Mouse (Mus musculus) midbrain, embryonic 15.5 days (tissue): Measurements from ENCODE around the gene Klhl32. TPM values are rescaled to one million over a fixed set of nuclear protein-coding genes. Genes with fewer than 3 reads are reported as not detected.
"Not testable (repeated sequence)": the region's sequence is repeated elsewhere in the genome, so short reads cannot be mapped to it uniquely, and the experiment has no call there.

ENCODE experiments used
- ATAC-seq: fragments of 200-750 bp; cut with Nextera tagmentation; replicated peaks from 2 replicates; pipeline ENCODE4 v1.8.0; 2017; ENCODE audit warnings: moderate TSS enrichment
- H3K27ac ChIP-seq: fragments of 300-500 bp; sonication (generic); 2 replicates; pipeline ENCODE4 v1.5.1; 2015; ENCODE audit warnings: mild to moderate bottlenecking, inconsistent platforms
- H3K27me3 ChIP-seq: fragments of 300-500 bp; sonication (generic); replicated peaks from 2 replicates; pipeline ENCODE4 v1.6.1; 2015; ENCODE audit warnings: inconsistent platforms
- H3K36me3 ChIP-seq: fragments of 300-500 bp; sonication (generic); replicated peaks from 2 replicates; pipeline ENCODE4 v1.6.1; 2015; ENCODE audit warnings: inconsistent platforms
- H3K4me1 ChIP-seq: fragments of 300-500 bp; sonication (generic); 2 replicates; pipeline ENCODE4 v1.6.1; 2015; ENCODE audit warnings: inconsistent platforms
- H3K4me2 ChIP-seq: fragments of 300-500 bp; sonication (generic); 2 replicates; pipeline ENCODE4 v1.6.1; 2015; ENCODE audit warnings: inconsistent platforms, mild to moderate bottlenecking, moderate library complexity
- H3K4me3 ChIP-seq: fragments of 300-500 bp; sonication (generic); 2 replicates; pipeline ENCODE4 v1.5.1; 2015; ENCODE audit warnings: mild to moderate bottlenecking, inconsistent platforms
- H3K9ac ChIP-seq: fragments of 300-500 bp; sonication (generic); 2 replicates; pipeline ENCODE4 v1.6.1; 2015; ENCODE audit warnings: mild to moderate bottlenecking, inconsistent platforms
- H3K9me3 ChIP-seq: fragments of 300-500 bp; sonication (generic); 2 replicates; pipeline ENCODE4 v1.6.1; 2016; ENCODE audit warnings: inconsistent platforms
- WGBS: fragments of 180-500 bp; shearing (Covaris S2); methylation state at CpG from one replicate; pipeline ENCODE4 v1.1.7; 2015; ENCODE audit warnings: mixed read lengths; 5-methylcytosine and 5-hydroxymethylcytosine counted together
- polyA plus RNA-seq: library from polyadenylated mRNA; unstranded; fragments of >200 nt; fragmentation: Nextera tagmentation; extraction: Ambion mirVana; gene quantifications from 2 replicates; pipeline ENCODE4 v1.2.1, GENCODE M21; 2015

The Klhl32 gene
- polyA plus RNA-seq, 1 experiment from 2014 or later = 32.6 TPM

DNA sequence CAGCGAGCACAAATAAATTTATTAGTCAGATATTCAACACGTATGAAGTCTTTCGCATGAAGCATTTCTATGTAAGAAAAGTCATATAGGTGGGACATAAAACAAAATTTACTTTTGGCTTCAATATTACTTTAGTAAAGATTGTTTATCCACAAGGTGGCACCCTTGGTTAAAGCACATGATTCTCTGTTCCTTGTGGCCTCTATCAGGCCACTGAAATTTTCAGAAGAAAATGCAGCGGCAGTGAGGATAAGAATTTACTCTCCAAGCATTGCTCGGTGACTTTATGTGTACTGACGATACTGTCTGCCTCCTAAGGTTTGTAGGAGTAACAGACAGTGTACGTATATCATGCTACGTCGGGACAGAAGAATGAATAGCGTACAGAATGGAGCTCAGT is 136.6 kb downstream of the Klhl32 start:
- no peaks in the 10 kb centered on the region for H3K9me3 ChIP-seq
- H3K9ac ChIP-seq = no peak overlapping the region
- no peak overlapping the region for H3K27ac ChIP-seq
- 0 out of 2 replicates have a peak, but pooled peaks cover 5% of the 10 kb centered on the region for H3K4me1 ChIP-seq
- no peaks in the 10 kb centered on the region for H3K27me3 ChIP-seq
- no peak overlapping the region for H3K4me3 ChIP-seq
- no peak overlapping the region for H3K4me2 ChIP-seq
- WGBS = 63% methylated on average over 10 of the region's 10 CpGs
- H3K36me3 ChIP-seq = no peaks in the 10 kb centered on the region
- peak; percentile 74 for ATAC-seq

DNA sequence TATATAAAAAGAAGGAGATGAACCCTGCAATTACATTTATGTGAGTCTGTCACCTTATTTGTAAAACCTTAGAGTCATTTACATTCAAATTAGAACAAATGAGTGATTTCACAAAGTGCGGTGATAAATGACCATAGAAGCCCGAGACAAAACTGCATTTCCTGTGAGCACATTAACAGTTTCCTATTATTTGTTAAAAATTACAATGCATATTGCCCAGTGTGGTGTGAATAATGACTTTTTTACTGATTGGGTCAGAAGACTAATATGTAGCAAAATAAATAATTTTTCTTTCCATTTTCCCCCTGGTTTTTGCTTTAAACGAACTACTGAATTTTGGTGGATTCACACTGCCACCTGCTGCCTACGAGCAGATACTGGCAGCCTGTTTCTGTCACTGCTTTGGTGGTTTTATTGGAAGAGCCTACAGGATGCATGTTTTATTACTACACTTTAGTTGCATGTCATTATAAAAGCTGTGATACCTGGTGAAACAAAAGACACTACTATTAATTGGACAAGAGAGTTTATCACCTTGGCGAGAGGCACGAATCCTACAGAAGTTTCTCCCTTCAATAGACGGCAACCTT is 152.3 kb downstream of the Klhl32 start:
- 65% methylated on average over 7 of the region's 7 CpGs for WGBS
- H3K4me2 ChIP-seq = no peak overlapping the region

DNA sequence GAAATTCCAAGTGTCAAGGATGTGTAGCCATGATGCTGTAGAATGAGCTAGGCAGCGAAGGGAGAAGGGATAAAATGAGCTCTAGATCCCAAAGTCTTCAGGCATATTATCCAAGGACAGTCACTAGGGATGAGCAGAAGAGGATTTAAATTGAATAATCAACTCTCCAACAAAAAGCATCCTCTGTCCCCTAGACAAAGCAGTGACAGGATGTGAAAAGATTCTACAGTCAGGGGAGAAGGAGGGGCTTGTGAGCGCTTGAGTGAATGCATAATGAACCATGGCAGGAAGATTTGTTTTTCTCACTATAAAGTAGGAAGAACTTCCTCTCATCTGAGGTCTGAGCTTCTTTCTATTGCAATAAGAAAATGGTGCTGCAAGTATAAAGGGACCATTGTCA is 170.8 kb downstream of the Klhl32 start:
- ATAC-seq = 0 out of 2 replicates have a peak, but pooled peaks have one; percentile 30
- Histone ChIP-seq H3K9me3 (no peaks in the 10 kb centered on the region), H3K36me3 (no peaks in the 10 kb centered on the region), H3K4me1 (0 out of 2 replicates have a peak, but pooled peaks cover 5% of the 10 kb centered on the region), H3K9ac (no peak overlapping the region), H3K4me2 (no peak overlapping the region), H3K4me3 (no peak overlapping the region), H3K27me3 (no peaks in the 10 kb centered on the region), H3K27ac (no peak overlapping the region)
- WGBS = 27% methylated on average over 2 of the region's 2 CpGs

More for the DNA sequence above, 152.3 kb downstream of the Klhl32 start:
- Histone ChIP-seq H3K4me3 (no peak overlapping the region), H3K36me3 (no peaks in the 10 kb centered on the region), H3K27ac (no peak overlapping the region), H3K27me3 (no peaks in the 10 kb centered on the region), H3K9ac (no peak overlapping the region), H3K9me3 (no peaks in the 10 kb centered on the region), H3K4me1 (0 out of 2 replicates have a peak, but pooled peaks cover 4% of the 10 kb centered on the region)
- ATAC-seq = peak; percentile 80

DNA sequence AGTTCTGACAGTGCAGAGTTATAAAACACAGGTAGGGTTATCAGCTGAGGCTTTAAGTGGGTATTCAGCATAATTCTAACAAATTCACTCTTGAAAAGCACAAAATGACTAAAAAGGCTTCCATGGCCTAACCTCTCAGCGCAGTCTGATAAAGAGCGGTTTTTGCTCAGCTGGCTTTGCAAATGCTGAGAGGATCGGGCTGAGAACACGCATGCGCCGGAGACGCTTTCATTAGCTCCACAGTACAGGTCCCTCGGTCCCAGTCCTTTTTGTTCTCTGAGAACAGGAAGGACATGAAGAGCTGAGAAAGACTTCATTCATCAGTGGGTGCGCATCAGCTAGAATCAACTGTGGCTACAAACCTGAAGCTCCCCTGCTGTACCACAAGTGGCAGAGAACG is 180.9 kb downstream of the Klhl32 start:
- Histone ChIP-seq H3K4me1 (peaks cover 14% of the 10 kb centered on the region), H3K4me3 (no peak overlapping the region), H3K36me3 (no peaks in the 10 kb centered on the region), H3K27me3 (no peaks in the 10 kb centered on the region), H3K9ac (no peak overlapping the region), H3K4me2 (peak overlapping the region; percentile 26), H3K27ac (peak overlapping the region; percentile 35), H3K9me3 (no peaks in the 10 kb centered on the region)
- peak; percentile 78; the same call in 1 of the 2 replicates for ATAC-seq
- WGBS = 70% methylated on average over 10 of the region's 10 CpGs

DNA sequence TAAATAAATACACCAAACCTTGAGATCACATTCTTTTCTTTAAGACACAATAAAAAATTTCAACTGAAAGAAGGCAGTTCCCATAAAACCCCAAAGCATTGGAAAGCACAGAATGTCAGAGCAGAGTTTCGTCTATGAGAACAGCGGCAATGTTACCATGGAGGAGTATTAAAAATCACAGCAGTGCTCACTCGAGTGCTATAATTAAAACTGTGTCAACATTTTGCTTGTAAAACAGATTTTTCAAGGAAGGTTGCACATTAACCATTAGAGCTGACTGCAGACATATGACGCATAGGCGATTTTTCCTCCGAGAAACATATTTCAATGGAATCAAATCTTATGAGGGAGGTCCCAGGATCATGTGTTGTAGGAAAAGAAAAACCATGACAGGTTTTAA is 191.7 kb downstream of the Klhl32 start:
- Histone ChIP-seq H3K4me2 (no peak overlapping the region), H3K27ac (no peak overlapping the region), H3K36me3 (no peaks in the 10 kb centered on the region), H3K4me3 (no peak overlapping the region), H3K9me3 (no peaks in the 10 kb centered on the region), H3K9ac (no peak overlapping the region), H3K27me3 (no peaks in the 10 kb centered on the region), H3K4me1 (no peaks in the 10 kb centered on the region)
- 81% methylated on average over 6 of the region's 6 CpGs for WGBS
- no peak for ATAC-seq

DNA sequence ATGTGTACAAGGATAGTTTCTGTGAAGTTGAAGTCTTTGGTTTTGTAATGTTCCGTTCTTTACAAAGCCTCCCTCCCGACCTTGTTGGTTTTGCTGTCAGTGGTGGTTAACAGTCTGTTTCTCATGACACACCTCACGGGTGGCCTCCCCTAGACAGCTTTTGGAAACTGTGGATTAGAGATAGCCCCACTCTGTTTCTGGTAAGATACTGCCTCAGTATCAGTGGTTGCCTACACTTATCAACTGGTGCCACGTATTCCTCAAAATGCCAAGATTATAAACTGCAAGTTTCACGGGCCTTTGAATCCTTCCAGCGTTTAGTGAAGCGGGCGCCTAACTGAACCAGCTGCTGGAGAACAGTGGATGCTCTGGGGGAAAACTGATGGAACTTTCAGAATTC is 206.2 kb downstream of the Klhl32 start:
- not testable (repeated sequence) for H3K4me2 ChIP-seq, H3K9ac ChIP-seq, H3K4me3 ChIP-seq, H3K27me3 ChIP-seq, H3K4me1 ChIP-seq, H3K27ac ChIP-seq, ATAC-seq, H3K9me3 ChIP-seq, H3K36me3 ChIP-seq
- whole genome bisulfite sequencing = 92% methylated on average over 8 of the region's 8 CpGs

DNA sequence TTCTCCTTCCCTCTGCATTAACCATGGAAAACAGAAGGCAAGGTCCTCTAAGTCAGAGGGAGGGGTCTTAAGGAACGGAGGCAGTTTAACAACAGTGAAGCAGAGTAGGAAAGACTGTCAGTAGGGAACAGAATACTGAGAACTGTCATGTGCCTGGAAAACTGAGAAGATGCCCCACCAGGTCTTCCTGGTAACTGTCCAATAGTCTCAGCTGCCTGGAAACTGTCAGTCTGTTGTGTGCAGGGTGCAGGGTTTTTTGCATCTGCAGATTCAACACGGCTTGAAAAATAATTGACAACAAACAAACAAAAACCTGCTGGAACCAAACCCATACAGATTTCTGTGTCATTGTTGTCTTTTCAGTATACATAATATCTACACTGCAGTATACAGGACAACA is 208.6 kb downstream of the Klhl32 start:
- no peak for ATAC-seq
- Histone ChIP-seq H3K36me3 (no peaks in the 10 kb centered on the region), H3K4me2 (no peak overlapping the region), H3K27ac (no peak overlapping the region), H3K4me3 (no peak overlapping the region), H3K27me3 (no peaks in the 10 kb centered on the region), H3K4me1 (no peaks in the 10 kb centered on the region), H3K9ac (no peak overlapping the region), H3K9me3 (no peaks in the 10 kb centered on the region)
- WGBS = 74% methylated on average over 2 of the region's 2 CpGs

DNA sequence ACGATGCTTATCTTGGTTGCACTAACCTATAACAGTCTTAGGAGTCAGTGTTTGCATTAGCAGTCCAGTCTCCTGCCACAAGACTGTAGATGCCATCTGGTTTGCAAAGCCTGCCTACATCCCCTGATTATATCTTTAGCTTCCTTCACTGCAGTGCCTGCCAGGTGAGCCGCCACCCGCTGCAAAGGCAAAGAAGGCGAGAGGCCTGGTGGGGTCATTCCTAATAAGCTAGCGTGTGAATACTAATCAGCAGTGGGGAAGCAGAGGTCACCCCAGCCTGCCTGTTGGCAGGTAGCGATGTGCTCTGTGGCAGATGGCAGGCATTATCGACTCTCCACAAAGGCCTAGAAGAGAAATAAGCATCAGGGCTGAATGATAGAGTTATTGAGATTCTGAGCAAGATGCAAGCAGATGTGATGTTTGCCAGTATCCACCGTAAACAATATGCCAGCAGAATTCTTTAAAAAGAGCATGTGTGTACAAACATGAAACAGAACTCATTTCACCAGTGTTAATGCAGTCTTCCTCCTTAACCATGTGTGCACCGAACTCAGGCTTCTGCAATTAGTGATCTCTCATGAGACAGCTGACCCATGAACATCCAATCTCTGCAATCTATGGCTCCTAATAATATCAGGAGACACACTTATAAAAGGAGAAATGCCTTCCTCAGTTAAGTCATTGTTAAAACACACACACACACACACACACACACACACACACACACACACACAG is 219.6 kb downstream of the Klhl32 start:
- peak overlapping the region; percentile 22; the same call in 1 of the 2 replicates for H3K4me2 ChIP-seq
- peaks cover 18% of the 10 kb centered on the region for H3K4me1 ChIP-seq
- peak overlapping the region; percentile 55 for H3K27ac ChIP-seq
- H3K9me3 ChIP-seq = no peaks in the 10 kb centered on the region
- peak; percentile 73 for ATAC-seq
- WGBS = 38% methylated on average over 9 of the region's 9 CpGs
- no peak overlapping the region for H3K9ac ChIP-seq
- no peaks in the 10 kb centered on the region for H3K36me3 ChIP-seq
- H3K4me3 ChIP-seq = no peak overlapping the region
- H3K27me3 ChIP-seq = no peaks in the 10 kb centered on the region

DNA sequence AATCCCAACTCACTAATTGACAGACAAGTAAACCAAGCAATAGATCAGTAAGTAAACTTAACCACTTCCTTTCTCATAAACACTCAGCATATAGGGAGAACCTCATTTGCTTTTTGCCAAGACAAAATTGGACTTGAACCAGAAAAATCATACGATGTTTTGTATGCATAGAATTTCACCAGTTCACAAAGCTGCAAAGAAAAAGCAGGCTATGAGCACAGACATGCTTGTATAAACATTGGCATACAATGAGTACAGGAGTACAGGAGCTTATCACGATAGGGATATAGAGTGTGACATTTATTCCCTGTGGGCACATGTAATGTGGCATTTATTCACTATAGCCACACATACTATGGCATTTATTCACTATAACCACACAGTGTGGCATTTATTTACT is 220.5 kb downstream of the Klhl32 start:
- no peak for ATAC-seq
- Histone ChIP-seq H3K9ac (no peak overlapping the region), H3K27me3 (no peaks in the 10 kb centered on the region), H3K27ac (no peak overlapping the region), H3K4me1 (peaks cover 18% of the 10 kb centered on the region), H3K36me3 (no peaks in the 10 kb centered on the region), H3K4me3 (no peak overlapping the region), H3K9me3 (no peaks in the 10 kb centered on the region), H3K4me2 (no peak overlapping the region)
- WGBS = 57% methylated on average over 2 of the region's 2 CpGs

DNA sequence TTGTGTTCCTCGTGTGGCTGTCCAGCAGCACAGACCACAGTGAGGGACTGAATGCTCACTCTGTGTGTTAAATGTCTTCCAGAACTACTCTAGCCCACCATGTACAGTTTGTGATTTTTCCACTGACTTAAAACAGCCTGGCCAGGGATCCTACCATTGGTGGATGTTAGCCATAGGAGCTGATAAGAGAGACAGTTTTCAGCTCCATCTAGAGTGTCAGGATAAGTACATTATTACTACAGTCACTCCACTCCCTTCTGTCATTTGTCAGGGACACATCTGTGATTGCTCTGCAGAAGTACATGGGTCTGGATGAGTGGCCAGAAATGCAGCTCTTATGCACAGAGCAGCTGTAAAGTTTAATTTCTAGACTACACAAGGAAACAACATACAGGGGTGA is 223.1 kb downstream of the Klhl32 start:
- Histone ChIP-seq H3K4me1 (peaks cover 18% of the 10 kb centered on the region), H3K4me2 (no peak overlapping the region), H3K27ac (no peak overlapping the region), H3K9me3 (no peaks in the 10 kb centered on the region), H3K36me3 (no peaks in the 10 kb centered on the region), H3K9ac (no peak overlapping the region), H3K27me3 (no peaks in the 10 kb centered on the region), H3K4me3 (no peak overlapping the region)
- 63% methylated on average over 1 of the region's 1 CpGs for WGBS
- ATAC-seq = no peak

DNA sequence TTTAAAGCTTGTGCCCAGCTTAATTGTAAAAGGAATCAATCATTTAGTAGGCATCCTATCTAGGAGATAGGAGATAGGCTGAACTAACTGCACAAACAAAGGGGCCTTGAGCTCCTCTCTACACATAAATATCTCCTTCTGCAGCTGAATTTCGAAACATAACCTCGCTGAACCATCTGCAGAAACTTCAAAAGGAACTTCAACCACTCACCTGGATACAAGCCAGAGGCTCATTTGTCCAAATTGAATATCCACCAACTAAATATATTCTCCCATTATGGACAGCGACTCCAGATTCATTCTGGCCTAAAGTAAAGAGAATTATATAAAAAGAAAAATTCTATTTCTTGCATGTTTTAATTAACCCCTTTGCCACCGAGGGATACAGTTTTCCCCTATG is 224.2 kb downstream of the Klhl32 start:
- WGBS = 77% methylated on average over 4 of the region's 4 CpGs
- Histone ChIP-seq H3K27me3 (no peaks in the 10 kb centered on the region), H3K4me2 (no peak overlapping the region), H3K4me3 (no peak overlapping the region), H3K27ac (no peak overlapping the region), H3K36me3 (no peaks in the 10 kb centered on the region), H3K9ac (no peak overlapping the region), H3K4me1 (peaks cover 18% of the 10 kb centered on the region), H3K9me3 (no peaks in the 10 kb centered on the region)
- ATAC-seq = no peak

DNA sequence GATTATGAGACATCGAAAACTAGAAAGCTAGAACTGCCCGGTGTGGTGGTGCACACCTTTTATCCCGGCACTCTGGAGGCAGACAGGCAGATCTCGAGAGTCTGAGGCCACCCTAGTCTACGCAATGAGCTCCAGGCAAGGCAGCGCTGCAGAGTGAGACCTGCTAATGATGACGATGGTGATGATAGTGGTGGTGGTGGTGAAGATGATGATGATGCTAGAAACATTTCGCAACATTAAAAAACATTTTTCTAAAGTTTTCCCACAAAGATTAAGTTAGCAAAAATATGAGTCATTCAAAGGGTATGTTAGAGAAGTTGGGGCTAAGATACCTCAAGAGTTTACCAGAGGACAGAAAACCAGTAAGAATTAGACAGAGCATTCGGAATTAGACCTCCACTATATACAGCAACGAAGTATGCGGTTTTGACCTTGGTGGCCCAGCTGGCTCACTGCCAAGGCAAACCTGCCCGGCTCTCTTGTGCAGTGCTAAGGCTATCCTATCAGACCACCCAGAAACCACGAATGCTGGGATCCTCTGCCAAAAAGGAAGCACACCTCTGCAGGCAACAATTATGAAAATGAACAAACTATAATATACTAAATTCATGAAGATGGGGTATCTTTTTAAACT is 224.9 kb downstream of the Klhl32 start:
- 82% methylated on average over 13 of the region's 13 CpGs for WGBS
- no peak for ATAC-seq
- Histone ChIP-seq H3K9ac (no peak overlapping the region), H3K27me3 (no peaks in the 10 kb centered on the region), H3K36me3 (no peaks in the 10 kb centered on the region), H3K4me1 (peaks cover 12% of the 10 kb centered on the region), H3K9me3 (no peaks in the 10 kb centered on the region), H3K4me2 (no peak overlapping the region), H3K27ac (no peak overlapping the region), H3K4me3 (no peak overlapping the region)
